Mouse (Mus musculus) retina, embryonic 14.5 days (tissue): Measurements from ENCODE around the gene Zfand2a.

ENCODE experiments used
- DNase-seq: peaks from one replicate; pipeline ENCODE4 v3.0.0-alpha.2; 2015; ENCODE audit warnings: low spot score

Zfand2a gene

DNA sequence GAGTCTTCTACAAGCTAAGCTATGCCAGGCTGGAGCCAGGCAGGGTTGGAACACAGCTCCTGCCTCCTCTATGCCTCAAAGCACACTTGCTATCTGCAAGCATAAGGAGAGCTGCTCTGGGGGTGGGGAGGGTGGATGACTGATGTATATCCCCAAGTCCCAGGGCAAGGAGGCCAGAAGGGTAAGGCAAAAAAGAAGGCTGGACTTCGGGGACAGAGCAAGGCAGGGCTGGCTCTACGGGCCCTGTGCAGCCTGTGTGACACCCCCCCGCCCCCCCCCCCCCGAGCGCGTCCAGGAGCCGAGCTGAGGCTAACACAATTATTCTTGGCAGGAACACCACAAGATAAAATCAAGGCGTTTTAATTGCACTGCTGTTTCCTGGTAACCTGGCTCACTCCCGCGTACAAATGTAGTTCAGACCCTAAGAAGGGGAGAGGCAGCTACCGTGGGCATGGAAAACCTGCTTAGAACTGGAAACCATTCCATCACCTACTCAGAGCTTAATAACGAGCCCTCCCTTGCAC, 54.5 kb downstream of the Zfand2a start:
- DNase-seq, result no peak

DNA sequence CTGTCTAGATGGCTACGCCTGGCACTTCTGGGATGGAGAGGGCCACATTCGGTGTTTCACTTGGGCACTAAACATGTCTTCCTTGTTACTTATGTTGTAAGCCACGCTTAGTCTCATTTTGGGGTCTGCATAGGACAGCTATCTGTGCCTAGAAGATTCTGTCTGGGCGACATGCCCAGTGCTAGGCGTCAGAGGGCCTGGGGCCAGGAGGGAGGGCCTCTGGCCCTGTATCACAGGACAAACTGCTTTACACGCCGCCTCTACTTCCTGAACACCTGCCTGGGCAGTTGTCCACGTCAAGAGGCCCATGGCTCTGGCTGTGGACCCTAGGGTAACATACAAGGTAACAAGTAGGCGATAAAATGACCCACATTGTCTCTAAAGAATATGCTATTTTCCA, 56.4 kb downstream of the Zfand2a start:
- DNase-seq, result no peak

DNA sequence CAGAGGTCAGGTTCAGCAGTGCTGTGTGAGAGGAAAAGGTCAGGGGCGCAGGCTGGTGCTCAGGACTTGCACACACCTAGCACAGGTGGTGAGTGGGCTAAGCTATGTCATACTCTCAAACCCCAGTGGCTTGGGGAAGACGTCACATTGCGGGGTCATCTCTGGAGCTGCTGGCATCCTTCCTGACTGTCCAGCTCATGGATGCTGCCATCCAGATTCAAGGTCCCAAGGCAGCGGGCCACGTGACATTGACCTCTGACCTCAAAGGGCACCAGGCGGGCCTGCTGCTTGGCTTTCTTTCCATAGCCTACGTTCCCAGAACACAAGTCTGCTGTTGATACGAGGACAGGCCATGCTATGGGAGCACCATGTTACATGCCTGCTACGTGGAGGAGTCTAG, 57.3 kb downstream of the Zfand2a start:
- DNase-seq, result no peak

DNA sequence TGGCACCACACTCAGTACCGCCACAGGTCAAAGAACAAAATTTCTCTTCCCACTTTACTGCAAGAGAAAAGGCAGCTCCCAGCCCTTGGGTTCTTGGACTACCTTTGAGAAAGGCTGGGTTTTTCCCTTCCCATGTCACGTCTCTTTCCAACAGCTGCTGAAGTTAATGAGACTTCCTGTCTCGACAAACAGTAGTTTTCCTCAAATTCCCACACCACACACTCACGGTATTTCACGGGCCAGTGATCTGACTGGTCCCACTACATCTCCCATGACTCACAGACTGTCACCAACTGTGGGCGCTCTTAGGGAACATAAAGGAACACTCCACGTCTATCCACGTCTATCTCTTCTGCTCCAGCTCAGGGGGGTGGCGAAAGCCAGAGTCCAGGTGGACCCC, 59.2 kb downstream of the Zfand2a start:
- no peak for DNase-seq

DNA sequence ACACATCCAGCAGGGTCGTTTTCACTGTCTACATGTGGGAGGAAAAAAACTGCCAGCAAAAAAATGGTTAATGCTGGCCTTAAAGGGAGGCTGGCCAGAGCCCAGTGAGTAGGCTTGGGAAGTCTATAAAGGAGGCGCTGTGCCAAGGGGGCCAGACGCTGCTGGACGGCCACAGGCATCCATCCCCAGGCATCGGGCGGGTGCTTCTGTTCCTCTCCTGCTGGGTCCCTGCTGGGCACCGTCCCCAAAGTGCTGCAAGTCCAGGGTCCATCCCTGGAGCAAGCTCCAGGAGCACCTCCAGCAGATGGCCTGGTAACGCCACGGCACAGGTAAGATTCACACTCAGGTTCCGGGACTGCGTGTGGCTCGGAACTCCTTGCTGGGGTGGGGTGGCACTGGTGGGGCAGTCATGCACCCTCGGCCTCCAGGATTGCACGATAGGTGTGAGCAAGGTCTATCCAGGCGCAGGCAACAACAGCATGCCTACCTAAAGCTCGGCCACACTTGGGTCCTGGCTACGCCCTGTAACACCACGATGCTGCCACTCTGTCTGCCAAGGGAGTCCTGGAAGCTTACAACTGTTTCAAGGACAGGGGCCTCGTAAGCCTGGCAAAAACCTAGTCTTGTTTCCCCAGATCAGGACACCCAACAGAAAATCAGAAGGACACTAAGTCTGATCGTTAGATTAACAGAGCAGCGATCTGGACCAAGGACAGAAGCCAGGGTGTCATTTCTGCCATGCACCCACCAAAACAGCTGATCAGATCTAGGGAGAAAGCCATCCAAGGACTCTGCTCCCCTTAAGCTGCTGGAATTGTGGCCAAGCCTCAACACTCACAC, 61.1 kb downstream of the Zfand2a start, which contains the start of gene Gper1:
Gene Gper1 (plus strand): TSS at position 126 of the 840 bp plus-strand sequence.
- no peak for DNase-seq
